Mouse (Mus musculus) thymus, postnatal 4 days (tissue): Measurements from ENCODE around the gene B4galnt2.
A peak's percentile ranks its signal among the peaks of the same experiment; 100 is the strongest.

Source experiments
- DNase-seq: peaks from one replicate; pipeline ENCODE4 v3.0.0; 2021

Gene B4galnt2

DNA sequence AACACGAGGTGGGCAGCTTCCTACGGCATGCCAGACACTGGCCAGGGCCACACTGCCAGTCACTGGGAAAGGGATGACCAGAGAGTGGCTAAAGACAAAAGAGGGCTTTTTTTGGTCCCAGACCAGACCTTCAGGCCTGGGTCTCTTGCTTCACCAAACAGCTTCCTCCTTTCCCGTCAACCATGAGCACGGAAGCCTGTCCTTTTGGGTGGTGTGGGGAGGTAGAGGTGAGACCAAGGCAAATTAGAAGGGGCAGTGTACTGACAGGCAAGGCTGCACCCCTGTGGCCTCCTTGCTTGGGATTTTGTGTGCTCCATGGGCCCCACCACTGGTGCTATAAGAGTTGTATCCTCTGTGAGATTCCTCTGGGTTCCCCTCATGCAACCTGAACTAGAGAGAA, 76.1 kb downstream of the B4galnt2 start:
- DNase-seq = peak; percentile 27

- DNase-seq = peak; percentile 34
Observed at GRCm38 (mm10) chr11:95837059-95837458, 77.6 kb downstream of the B4galnt2 start, which contains the start of gene Gngt2. Gene Gngt2, plus strand, starts transcription at chr11:95837216.

DNA sequence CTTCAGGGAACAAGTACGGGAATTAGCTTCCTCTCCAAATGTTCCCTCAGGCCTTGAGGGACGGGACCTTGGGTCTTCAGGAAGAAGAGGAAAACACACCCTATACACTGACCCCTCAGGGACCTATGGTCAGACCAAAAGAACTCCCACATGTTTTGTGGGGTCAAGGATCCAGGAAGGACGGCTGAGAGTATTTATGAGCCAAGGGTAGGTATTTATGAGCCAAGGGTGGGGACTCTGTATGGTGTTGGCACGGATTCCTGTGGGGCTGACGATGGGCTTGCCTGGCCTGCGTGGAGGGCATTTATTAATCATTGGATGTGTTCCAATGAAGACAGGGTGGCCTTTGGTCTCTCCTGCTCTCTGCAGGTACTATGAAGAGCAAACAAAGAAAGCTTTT, 78.3 kb downstream of the B4galnt2 start:
- no peak for DNase-seq

DNA sequence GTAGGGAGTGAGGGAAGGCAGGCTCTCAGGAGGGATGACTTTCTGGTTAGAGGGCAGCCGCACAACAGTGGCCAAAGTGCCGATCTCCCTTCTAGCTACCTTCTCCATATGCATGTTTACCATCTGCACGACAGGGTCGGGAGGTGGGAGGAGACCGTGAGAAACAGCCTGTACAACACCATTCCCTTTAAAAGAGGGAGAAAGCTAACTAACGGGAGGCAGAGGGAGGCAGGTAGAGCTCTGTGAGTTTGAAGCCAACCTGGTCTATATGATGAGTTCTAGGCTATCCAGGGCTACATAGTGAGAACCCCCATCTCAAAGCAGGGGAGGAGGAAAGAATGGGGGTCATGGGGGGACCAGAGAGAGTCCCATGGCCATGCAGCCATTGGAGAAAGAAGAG, 78.9 kb downstream of the B4galnt2 start:
- no peak for DNase-seq

DNA sequence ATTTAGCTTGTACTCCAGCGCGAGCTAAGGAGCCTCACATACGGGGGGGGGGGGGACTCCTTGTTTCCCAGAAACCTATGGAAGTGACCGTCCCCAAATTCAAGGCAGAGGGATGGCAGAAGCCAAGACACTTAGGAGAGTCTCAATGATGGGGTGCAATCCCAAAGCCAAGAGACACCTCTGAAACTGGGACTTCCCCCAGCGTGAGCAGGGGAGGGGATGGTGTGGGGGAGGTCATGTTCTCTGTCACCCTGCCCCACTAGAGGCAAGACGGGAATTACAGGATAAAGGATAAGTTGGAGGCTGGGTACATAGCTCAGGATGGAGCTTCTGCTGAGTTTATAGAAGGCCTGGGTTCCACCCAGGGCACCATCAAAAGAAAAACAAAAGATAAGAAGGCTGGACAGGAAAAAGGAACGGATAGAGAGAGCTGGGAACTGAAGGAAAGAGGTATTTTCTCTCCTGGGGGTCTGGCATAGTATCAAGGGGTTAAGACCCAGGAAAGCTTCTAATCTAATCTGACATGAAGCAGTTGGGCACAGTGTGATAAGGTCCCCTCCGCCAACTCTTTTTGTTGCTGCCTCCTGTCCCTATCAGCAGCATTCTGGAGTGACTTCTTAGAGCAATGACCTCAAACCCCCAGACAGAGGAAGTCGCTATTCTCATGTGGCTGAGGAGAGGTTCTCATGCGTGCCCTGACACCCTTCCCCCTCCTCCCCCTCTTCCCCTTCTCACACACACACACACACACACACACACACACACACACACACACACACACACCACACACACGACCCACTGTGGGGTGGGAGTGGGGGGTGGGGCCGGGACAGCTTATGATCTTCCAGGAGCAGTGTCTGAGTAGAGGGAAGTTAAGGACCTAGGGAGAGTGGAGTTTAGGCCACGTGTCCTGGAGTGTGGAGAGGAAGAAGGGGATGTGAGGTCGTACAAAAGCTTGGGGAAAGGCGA, 79.7 kb downstream of the B4galnt2 start:
- DNase-seq = peak; percentile 67

DNA sequence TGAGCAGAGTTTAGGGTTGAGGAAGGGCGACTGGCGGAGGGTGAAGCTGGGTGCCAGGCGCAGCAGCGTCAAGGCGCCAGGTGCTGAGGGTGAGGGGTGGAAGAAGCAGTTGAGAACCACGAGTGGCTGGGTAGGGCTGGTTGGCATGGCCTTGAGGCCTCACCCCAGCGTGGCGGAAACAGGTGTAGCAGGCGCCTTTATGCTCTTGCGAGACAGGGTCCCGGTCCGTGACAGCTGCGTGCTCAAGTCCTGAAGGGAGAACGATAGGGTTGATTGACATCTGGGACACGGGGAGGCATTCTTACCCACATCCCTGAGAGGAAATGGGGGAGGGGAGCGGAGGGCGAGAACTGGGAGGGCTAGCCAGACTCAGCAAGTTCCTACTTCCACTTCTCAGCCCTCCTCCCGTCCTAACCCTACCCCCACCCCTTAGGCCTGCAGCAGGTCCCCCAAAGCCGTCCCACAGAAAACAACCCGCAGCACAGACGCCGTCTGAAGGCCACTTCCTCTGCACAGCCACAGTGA, 80.5 kb downstream of the B4galnt2 start:
- DNase-seq = peak; percentile 91

DNA sequence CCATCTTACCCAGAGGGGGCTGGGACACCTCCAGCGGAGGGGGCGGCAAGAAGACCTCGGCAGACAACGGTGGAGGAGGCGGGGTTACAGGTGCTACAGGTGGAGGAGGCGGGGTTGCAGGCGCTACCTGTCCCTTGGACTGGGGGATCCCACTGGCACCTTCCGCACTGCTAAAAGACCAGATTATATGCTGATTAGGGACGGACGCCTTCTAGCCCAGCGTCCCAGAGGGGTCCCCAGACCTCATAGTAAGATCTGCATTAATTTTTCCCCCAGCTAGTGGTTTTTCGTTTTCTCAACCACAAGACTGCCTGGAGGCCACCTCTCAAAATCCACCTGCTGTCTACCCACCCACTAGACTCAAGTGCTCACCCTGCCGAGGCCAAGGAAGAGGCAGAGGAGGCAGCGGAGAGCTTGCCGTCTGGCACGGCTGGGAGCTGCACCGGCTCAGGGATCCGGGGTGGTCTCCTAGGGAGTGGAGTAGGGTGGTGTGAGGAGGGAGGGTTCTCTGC, 81.0 kb downstream of the B4galnt2 start:
- DNase-seq = peak; percentile 76

GRCm38 (mm10) chr11:95833006-95833570, 81.6 kb downstream of the B4galnt2 start:
- DNase-seq = peak; percentile 74

DNA sequence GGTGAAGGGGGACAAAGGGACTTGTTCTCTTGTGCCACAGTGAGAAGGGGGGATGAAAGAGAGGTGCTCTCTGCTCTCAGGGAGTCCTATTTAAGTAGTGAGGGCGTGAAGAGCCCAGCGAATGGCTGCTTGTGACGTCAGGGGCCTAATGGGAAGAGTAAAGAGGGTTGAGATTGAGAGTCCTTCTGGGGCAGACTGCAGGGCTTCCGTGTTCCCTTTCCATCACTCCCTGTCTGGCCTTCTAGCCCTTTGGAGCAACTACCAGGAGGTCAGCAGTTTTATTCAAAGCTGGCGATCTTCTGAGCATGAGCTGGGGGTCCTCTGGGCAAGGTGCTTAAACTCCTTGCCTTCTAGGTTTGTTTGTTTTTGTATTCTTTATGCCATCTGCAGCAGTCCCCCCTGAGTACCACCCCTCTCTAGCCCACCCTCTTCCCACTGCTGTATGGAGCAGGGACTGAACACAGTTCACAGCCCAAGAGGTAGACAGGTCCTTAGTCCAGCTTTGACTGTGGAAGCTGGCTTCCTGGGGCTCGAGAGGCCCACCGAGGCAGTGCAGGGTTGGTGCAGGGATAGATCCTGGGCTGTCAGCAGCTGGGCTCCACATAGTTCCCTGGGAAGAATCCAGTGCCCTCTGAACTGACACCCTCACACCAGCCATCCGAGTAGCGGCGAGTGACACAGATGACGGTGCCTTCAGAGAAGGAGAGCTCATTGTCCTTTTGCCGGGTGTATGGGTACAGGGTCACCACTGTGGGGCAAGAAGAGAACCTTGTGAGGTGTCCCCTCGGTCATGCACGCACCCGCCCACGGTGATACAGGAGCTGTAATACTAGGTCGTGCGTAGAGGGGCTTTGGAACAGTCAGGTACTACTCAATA, 82.3 kb downstream of the B4galnt2 start:
- DNase-seq = peak; percentile 47

GRCm38 (mm10) chr11:95831641-95832040, 83.0 kb downstream of the B4galnt2 start:
- peak; percentile 63 for DNase-seq

- no peak for DNase-seq
Observed at GRCm38 (mm10) chr11:95831276-95831619, 83.4 kb downstream of the B4galnt2 start.

GRCm38 (mm10) chr11:95830411-95831275, 84.0 kb downstream of the B4galnt2 start:
- peak; percentile 75 for DNase-seq

- peak; percentile 46 for DNase-seq
Observed at GRCm38 (mm10) chr11:95829526-95830050, 85.1 kb downstream of the B4galnt2 start.

DNA sequence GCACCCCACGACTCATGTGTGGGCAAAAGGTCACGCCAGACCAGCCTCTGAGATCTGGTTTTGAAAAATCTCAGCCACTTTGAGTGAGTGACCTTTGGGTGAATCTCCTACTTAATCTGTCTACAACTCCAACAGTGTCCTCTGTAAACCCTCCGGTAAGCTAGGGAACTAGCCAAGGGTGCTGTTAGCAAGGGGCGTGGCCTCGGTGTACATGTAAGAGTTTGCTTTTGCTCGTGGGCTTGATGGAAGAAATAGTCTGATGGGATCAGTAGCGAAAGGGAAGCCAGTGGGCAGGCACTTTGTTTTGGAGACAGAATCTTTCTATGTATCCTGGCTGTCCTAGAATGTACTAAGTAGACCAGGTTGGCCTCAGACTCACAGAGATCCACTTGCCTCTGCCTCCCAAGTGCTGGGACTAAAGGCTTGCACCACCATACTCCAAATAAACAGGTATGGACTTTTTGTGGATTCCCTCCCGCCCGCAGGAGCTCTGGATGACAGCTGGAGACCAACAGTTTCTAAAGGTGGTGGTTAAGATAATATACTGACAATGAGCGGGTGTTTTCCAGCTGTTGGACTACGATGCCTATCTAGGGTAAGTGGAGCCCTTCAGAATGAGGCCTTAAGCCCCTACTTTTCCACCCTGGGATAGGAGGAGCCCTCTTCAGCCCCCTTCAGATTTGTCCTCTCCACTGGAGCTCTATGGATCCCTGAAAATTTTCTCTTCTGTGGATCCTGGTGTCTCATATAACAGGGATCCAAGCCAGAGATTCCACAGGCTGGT, 86.3 kb downstream of the B4galnt2 start:
- DNase-seq = peak; percentile 61

DNA sequence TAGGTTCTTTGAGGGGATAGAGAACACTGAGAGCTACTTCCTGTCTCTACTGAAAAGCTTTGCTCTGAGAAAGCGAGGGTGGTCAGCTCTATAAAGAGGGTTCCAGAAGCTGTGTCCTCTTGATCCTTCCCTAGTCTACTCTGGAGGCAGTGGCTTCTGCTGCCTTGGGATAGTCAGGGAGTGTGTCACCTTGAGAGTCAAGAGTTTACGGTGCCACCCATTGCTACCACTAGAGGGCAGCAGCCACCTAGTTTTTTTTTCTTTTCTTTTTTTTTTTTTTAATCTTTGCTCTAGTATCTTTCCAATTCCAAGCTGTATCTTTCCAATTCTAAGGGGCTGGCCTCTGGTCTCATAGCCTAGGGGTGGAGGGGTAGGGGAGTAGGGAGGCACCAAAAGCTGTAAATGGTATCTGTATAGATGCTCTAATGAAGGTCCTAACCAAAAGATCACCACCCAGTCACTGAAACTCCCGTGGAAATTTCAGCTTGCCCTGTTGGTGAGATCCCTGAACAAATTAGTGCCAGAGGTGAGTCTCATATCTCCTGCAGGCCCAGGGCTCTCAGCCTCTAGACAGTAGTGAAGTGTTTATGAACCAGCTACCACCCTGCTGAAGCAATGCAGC, 87.1 kb downstream of the B4galnt2 start:
- peak; percentile 83 for DNase-seq

DNA sequence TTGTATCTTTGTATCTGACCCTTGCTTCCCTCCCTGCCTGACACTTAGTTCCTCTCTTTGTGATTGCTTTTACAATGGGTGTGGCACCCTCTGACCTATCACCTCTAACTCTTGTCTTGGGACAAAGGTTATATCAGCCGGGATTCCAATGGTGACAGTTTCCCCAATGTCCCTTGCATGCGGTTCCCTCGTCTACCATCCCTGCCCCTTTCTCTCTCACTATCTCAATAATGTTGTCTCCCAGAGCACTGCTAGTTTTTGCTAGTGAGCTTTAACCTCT, 87.6 kb downstream of the B4galnt2 start:
- no peak for DNase-seq

- no peak for DNase-seq
Observed at GRCm38 (mm10) chr11:95826317-95827167, 88.1 kb downstream of the B4galnt2 start.

DNA sequence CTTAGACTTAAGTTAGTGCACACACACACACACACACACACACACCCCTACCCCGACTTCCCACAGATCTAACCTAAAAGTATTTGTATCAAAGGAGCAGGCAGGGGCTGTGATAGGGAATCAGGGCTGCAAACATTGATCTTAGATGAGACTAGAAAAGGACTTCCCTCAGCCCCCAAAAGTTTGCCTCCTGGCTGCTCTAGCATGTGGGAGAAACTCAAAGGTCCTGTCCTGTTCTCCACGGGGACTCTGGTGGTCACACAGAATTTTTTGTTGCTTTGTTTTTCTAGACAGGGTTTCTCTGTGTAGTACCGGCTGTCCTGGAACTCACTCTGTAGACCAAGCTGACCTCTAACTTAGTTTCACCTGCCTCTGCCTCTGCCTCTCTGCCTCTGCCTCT, 89.1 kb downstream of the B4galnt2 start:
- no peak for DNase-seq

GRCm38 (mm10) chr11:95824877-95825243, 89.8 kb downstream of the B4galnt2 start:
- peak; percentile 72 for DNase-seq
